Mouse (Mus musculus): ENCODE results near the gene Cd6. TPM values are rescaled to one million over a fixed set of nuclear protein-coding genes. Genes with fewer than 3 reads are reported as not detected.

Gene Cd6
- polyA plus RNA-seq, 1 experiment from 2014 or later = not detected

- no peak overlapping the region for H3K4me2 ChIP-seq (ENCODE audit: low read length)
- WGBS = 93% methylated on average over 1 of the region's 1 CpGs
- H3K4me3 ChIP-seq (ENCODE audit: low read depth, low read length) = no peak overlapping the region
- no peak for ATAC-seq
- peaks cover 4% of the 10 kb centered on the region; the same call in 1 of the 2 replicates for H3K4me1 ChIP-seq (ENCODE audit: control insufficient read depth, insufficient read depth, low read length)
- H3K9ac ChIP-seq (ENCODE audit: low read depth, low read length) = no peak overlapping the region
- H3K27ac ChIP-seq (ENCODE audit: low read length) = no peak overlapping the region
- H3K27me3 ChIP-seq (ENCODE audit: control insufficient read depth, insufficient read depth, low read depth, low read length) = no peaks in the 10 kb centered on the region
- no peaks in the 10 kb centered on the region for H3K36me3 ChIP-seq (ENCODE audit: control insufficient read depth, insufficient read depth, low read length)
- H3K9me3 ChIP-seq (replicated peaks; ENCODE audit: control insufficient read depth, low read length, poor library complexity, severe bottlenecking) = no peaks in the 10 kb centered on the region
Measured at GRCm38 (mm10) chr19:10751607-10752006, 78.3 kb downstream of the Cd6 start.

GRCm38 (mm10) chr19:10750161-10750560, 79.7 kb downstream of the Cd6 start:
- no peaks in the 10 kb centered on the region for H3K36me3 ChIP-seq (ENCODE audit: control insufficient read depth, insufficient read depth, low read length)
- no peak for ATAC-seq
- no peak overlapping the region for H3K27ac ChIP-seq (ENCODE audit: low read length)
- H3K27me3 ChIP-seq (ENCODE audit: control insufficient read depth, insufficient read depth, low read depth, low read length) = no peaks in the 10 kb centered on the region
- H3K4me1 ChIP-seq (ENCODE audit: control insufficient read depth, insufficient read depth, low read length) = peaks cover 4% of the 10 kb centered on the region; the same call in 1 of the 2 replicates
- H3K9me3 ChIP-seq (replicated peaks; ENCODE audit: control insufficient read depth, low read length, poor library complexity, severe bottlenecking) = no peaks in the 10 kb centered on the region
- H3K4me2 ChIP-seq (ENCODE audit: low read length) = no peak overlapping the region
- no peak overlapping the region for H3K4me3 ChIP-seq (ENCODE audit: low read depth, low read length)
- H3K9ac ChIP-seq (ENCODE audit: low read depth, low read length) = no peak overlapping the region
- WGBS = 94% methylated on average over 6 of the region's 6 CpGs

GRCm38 (mm10) chr19:10749295-10749694, 80.6 kb downstream of the Cd6 start:
- 81% methylated on average over 6 of the region's 6 CpGs for WGBS
- H3K36me3 ChIP-seq (ENCODE audit: control insufficient read depth, insufficient read depth, low read length) = no peaks in the 10 kb centered on the region

GRCm38 (mm10) chr19:10748401-10749102, 81.3 kb downstream of the Cd6 start:
- Histone ChIP-seq H3K4me3 (ENCODE audit: low read depth, low read length) (no peak overlapping the region), H3K27ac (ENCODE audit: low read length) (no peak overlapping the region), H3K27me3 (ENCODE audit: control insufficient read depth, insufficient read depth, low read depth, low read length) (no peaks in the 10 kb centered on the region), H3K9me3 (replicated peaks; ENCODE audit: control insufficient read depth, low read length, poor library complexity, severe bottlenecking) (no peaks in the 10 kb centered on the region), H3K9ac (ENCODE audit: low read depth, low read length) (no peak overlapping the region), H3K4me2 (ENCODE audit: low read length) (no peak overlapping the region), H3K4me1 (ENCODE audit: control insufficient read depth, insufficient read depth, low read length) (peaks cover 4% of the 10 kb centered on the region; the same call in 1 of the 2 replicates), H3K36me3 (ENCODE audit: control insufficient read depth, insufficient read depth, low read length) (no peaks in the 10 kb centered on the region)
- WGBS = 50% methylated on average over 11 of the region's 11 CpGs
- no peak; the same call in 1 of the 2 replicates for ATAC-seq

More at GRCm38 (mm10) chr19:10749295-10749694, 80.6 kb downstream of the Cd6 start:
- no peak overlapping the region for H3K4me2 ChIP-seq (ENCODE audit: low read length)
- ATAC-seq = no peak
- H3K9me3 ChIP-seq (replicated peaks; ENCODE audit: control insufficient read depth, low read length, poor library complexity, severe bottlenecking) = no peaks in the 10 kb centered on the region
- peaks cover 4% of the 10 kb centered on the region; the same call in 1 of the 2 replicates for H3K4me1 ChIP-seq (ENCODE audit: control insufficient read depth, insufficient read depth, low read length)
- no peak overlapping the region for H3K4me3 ChIP-seq (ENCODE audit: low read depth, low read length)
- H3K27ac ChIP-seq (ENCODE audit: low read length) = no peak overlapping the region
- H3K27me3 ChIP-seq (ENCODE audit: control insufficient read depth, insufficient read depth, low read depth, low read length) = no peaks in the 10 kb centered on the region
- H3K9ac ChIP-seq (ENCODE audit: low read depth, low read length) = no peak overlapping the region

- no peak for ATAC-seq
- Histone ChIP-seq H3K9ac (ENCODE audit: low read depth, low read length) (no peak overlapping the region), H3K4me2 (ENCODE audit: low read length) (no peak overlapping the region), H3K4me1 (ENCODE audit: control insufficient read depth, insufficient read depth, low read length) (peaks cover 4% of the 10 kb centered on the region; the same call in 1 of the 2 replicates), H3K27ac (ENCODE audit: low read length) (no peak overlapping the region), H3K9me3 (replicated peaks; ENCODE audit: control insufficient read depth, low read length, poor library complexity, severe bottlenecking) (no peaks in the 10 kb centered on the region), H3K36me3 (ENCODE audit: control insufficient read depth, insufficient read depth, low read length) (no peaks in the 10 kb centered on the region), H3K27me3 (ENCODE audit: control insufficient read depth, insufficient read depth, low read depth, low read length) (no peaks in the 10 kb centered on the region), H3K4me3 (ENCODE audit: low read depth, low read length) (no peak overlapping the region)
- WGBS = 90% methylated on average over 6 of the region's 6 CpGs
Measured at GRCm38 (mm10) chr19:10747718-10748117, 82.1 kb downstream of the Cd6 start.

GRCm38 (mm10) chr19:10747182-10747581, 82.7 kb downstream of the Cd6 start:
- Histone ChIP-seq H3K9ac (ENCODE audit: low read depth, low read length) (no peak overlapping the region), H3K4me2 (ENCODE audit: low read length) (no peak overlapping the region), H3K9me3 (replicated peaks; ENCODE audit: control insufficient read depth, low read length, poor library complexity, severe bottlenecking) (no peaks in the 10 kb centered on the region), H3K27me3 (ENCODE audit: control insufficient read depth, insufficient read depth, low read depth, low read length) (no peaks in the 10 kb centered on the region), H3K4me3 (ENCODE audit: low read depth, low read length) (no peak overlapping the region), H3K27ac (ENCODE audit: low read length) (no peak overlapping the region), H3K4me1 (ENCODE audit: control insufficient read depth, insufficient read depth, low read length) (peaks cover 4% of the 10 kb centered on the region; the same call in 1 of the 2 replicates), H3K36me3 (ENCODE audit: control insufficient read depth, insufficient read depth, low read length) (no peaks in the 10 kb centered on the region)
- WGBS = 90% methylated on average over 7 of the region's 7 CpGs
- no peak for ATAC-seq

- ATAC-seq = no peak
- H3K27ac ChIP-seq (ENCODE audit: low read length) = no peak overlapping the region
- H3K9ac ChIP-seq (ENCODE audit: low read depth, low read length) = no peak overlapping the region
- H3K4me3 ChIP-seq (ENCODE audit: low read depth, low read length) = no peak overlapping the region
- 88% methylated on average over 3 of the region's 3 CpGs for WGBS
- no peaks in the 10 kb centered on the region for H3K4me1 ChIP-seq (ENCODE audit: control insufficient read depth, insufficient read depth, low read length)
- H3K27me3 ChIP-seq (ENCODE audit: control insufficient read depth, insufficient read depth, low read depth, low read length) = no peaks in the 10 kb centered on the region
- H3K36me3 ChIP-seq (ENCODE audit: control insufficient read depth, insufficient read depth, low read length) = no peaks in the 10 kb centered on the region
- no peaks in the 10 kb centered on the region for H3K9me3 ChIP-seq (replicated peaks; ENCODE audit: control insufficient read depth, low read length, poor library complexity, severe bottlenecking)
- no peak overlapping the region for H3K4me2 ChIP-seq (ENCODE audit: low read length)
Measured at GRCm38 (mm10) chr19:10742565-10742964, 87.3 kb downstream of the Cd6 start.

GRCm38 (mm10) chr19:10742145-10742544, 87.7 kb downstream of the Cd6 start:
- Histone ChIP-seq H3K9ac (ENCODE audit: low read depth, low read length) (no peak overlapping the region), H3K4me1 (ENCODE audit: control insufficient read depth, insufficient read depth, low read length) (no peaks in the 10 kb centered on the region), H3K27me3 (ENCODE audit: control insufficient read depth, insufficient read depth, low read depth, low read length) (no peaks in the 10 kb centered on the region), H3K4me2 (ENCODE audit: low read length) (no peak overlapping the region), H3K4me3 (ENCODE audit: low read depth, low read length) (no peak overlapping the region), H3K36me3 (ENCODE audit: control insufficient read depth, insufficient read depth, low read length) (no peaks in the 10 kb centered on the region), H3K27ac (ENCODE audit: low read length) (no peak overlapping the region), H3K9me3 (replicated peaks; ENCODE audit: control insufficient read depth, low read length, poor library complexity, severe bottlenecking) (no peaks in the 10 kb centered on the region)
- 85% methylated on average over 6 of the region's 6 CpGs for WGBS
- no peak for ATAC-seq

- H3K4me3 ChIP-seq (ENCODE audit: low read depth, low read length) = no peak overlapping the region
- 54% methylated on average over 11 of the region's 11 CpGs for WGBS
- ATAC-seq = no peak
- no peak overlapping the region for H3K4me2 ChIP-seq (ENCODE audit: low read length)
- H3K27me3 ChIP-seq (ENCODE audit: control insufficient read depth, insufficient read depth, low read depth, low read length) = no peaks in the 10 kb centered on the region
- H3K27ac ChIP-seq (ENCODE audit: low read length) = no peak overlapping the region
- no peaks in the 10 kb centered on the region for H3K4me1 ChIP-seq (ENCODE audit: control insufficient read depth, insufficient read depth, low read length)
- H3K9ac ChIP-seq (ENCODE audit: low read depth, low read length) = no peak overlapping the region
- no peaks in the 10 kb centered on the region for H3K36me3 ChIP-seq (ENCODE audit: control insufficient read depth, insufficient read depth, low read length)
- no peaks in the 10 kb centered on the region for H3K9me3 ChIP-seq (replicated peaks; ENCODE audit: control insufficient read depth, low read length, poor library complexity, severe bottlenecking)
Measured at GRCm38 (mm10) chr19:10740641-10741440, 89.0 kb downstream of the Cd6 start.
